Mouse (Mus musculus): ENCODE measurements around the gene Morc2a.
A peak's percentile ranks its signal among the peaks of the same experiment; 100 is the strongest.

The Morc2a gene

GRCm38 (mm10) chr11:3733933-3734636 lies 85.1 kb downstream of the Morc2a start:
- no peak for DNase-seq (ENCODE audit: low read depth, low spot score)

- no peak for DNase-seq (ENCODE audit: low read depth, low spot score)
Observed at GRCm38 (mm10) chr11:3735715-3736114, 86.7 kb downstream of the Morc2a start.

DNA sequence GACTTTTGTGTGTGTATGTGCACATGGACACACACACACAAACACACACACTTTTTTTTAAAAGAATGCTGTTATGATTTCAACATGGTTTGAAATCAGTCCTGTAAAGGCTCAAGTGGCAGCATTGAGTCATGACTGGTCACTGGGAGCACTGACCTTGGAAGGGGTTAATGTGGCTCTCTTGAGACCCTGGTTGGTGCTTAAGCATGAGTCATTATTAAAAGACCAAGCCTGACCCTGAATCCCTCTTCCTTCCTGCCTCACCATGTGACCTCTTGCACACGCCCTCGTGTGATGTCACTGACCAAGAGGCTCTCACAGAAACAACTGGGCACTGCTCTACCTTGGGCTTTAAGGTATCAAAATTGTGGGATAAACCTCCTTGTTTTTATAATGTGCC lies 89.8 kb downstream of the Morc2a start:
- peak; percentile 56 for DNase-seq (ENCODE audit: low read depth, low spot score)

Measured in 3T3-L1 (cell line).